Mouse (Mus musculus): ENCODE results near the gene Pigv. TPM values are rescaled to one million over a fixed set of nuclear protein-coding genes. Genes with fewer than 3 reads are reported as not detected.

The Pigv gene
- polyA plus RNA-seq, 1 experiment from 2014 or later: 16.6 TPM

DNA sequence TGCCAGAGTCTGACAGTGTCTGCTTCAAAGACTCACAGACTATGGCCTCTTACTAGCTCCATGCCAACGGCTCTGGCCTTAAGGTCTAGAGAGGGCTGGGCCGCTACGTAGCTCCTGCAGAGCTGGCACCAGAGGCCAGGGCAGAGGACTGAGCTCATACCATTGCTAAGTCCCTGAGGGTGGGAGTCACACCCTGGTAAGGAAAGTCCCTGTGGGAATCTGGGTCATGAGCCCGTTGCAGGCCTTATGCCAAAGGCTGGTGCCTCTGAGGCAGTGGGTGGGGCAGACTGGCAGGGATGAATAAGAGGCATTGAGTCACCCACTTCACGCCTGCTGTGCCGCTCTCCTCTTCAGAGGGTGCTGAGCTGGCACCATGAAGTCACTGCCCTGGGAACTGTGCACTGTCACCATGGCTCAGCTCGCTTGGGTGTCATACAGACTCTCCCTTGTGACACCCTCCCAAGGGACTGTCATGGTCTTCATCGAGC lies 58.1 kb downstream of the Pigv start:
- Histone ChIP-seq H3K36me3 (ENCODE audit: control insufficient read depth, insufficient read depth, low read length) (peaks cover 15% of the 10 kb centered on the region; the same call in 1 of the 2 replicates), H3K27me3 (replicated peaks; ENCODE audit: control insufficient read depth, insufficient read depth, low read length) (no peaks in the 10 kb centered on the region), H3K4me2 (ENCODE audit: low read depth, low read length) (no peak overlapping the region), H3K4me1 (ENCODE audit: control insufficient read depth, insufficient read depth, low read length) (no peaks in the 10 kb centered on the region), H3K9ac (ENCODE audit: low read depth, low read length) (no peak overlapping the region), H3K27ac (ENCODE audit: low read length) (no peak overlapping the region), H3K9me3 (ENCODE audit: control insufficient read depth, low read length) (0 out of 2 replicates have a peak, but pooled peaks cover 3% of the 10 kb centered on the region), H3K4me3 (ENCODE audit: low read length) (no peak overlapping the region)
- 84% methylated on average over 8 of the region's 8 CpGs for WGBS
- ATAC-seq: no peak

DNA sequence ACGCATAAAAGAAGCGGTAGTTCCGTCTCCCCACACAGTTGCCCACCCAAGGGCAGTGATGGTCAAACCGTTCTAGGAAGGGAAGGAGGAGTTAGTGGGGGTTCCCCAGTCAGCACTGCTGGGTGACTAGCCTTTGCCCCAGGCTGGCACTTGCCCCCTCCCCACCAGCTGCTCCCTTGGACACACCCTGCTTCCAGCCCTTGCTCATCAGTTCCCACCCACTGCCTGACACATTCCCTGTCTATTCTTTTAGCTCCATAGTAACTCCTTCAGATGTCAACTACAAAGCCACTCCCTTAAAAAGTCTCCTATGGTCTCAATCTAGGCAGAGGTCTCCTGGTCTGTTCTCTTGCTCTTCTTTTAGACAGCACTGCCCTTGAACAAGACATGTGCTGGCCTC lies 58.6 kb downstream of the Pigv start:
- Histone ChIP-seq H3K4me1 (ENCODE audit: control insufficient read depth, insufficient read depth, low read length) (no peaks in the 10 kb centered on the region), H3K27ac (ENCODE audit: low read length) (no peak overlapping the region), H3K4me3 (ENCODE audit: low read length) (no peak overlapping the region), H3K27me3 (replicated peaks; ENCODE audit: control insufficient read depth, insufficient read depth, low read length) (no peaks in the 10 kb centered on the region), H3K36me3 (ENCODE audit: control insufficient read depth, insufficient read depth, low read length) (peaks cover 15% of the 10 kb centered on the region; the same call in 1 of the 2 replicates), H3K9me3 (ENCODE audit: control insufficient read depth, low read length) (0 out of 2 replicates have a peak, but pooled peaks cover 3% of the 10 kb centered on the region), H3K9ac (ENCODE audit: low read depth, low read length) (no peak overlapping the region), H3K4me2 (ENCODE audit: low read depth, low read length) (no peak overlapping the region)
- 84% methylated on average over 4 of the region's 4 CpGs for WGBS
- ATAC-seq: no peak

DNA sequence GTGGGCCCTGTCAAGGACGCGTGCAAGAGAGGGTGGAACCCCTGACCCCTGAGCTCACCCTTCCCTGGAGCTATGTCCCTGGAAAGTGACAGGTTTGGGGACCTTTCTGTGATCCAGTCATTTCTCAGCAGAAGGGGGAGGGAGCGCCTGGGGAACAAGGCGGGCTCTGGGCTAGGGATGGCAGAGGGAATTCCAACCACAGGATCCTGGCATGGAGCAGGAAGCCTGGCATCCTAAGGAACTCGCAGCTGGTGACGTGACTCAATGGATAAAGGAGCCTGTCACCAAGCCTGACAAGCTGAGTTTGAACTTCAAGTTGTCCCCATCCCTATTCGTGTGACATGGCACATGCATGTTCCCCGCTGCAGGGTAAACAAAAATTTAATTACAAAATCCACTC lies 59.4 kb downstream of the Pigv start:
- Histone ChIP-seq H3K9me3 (ENCODE audit: control insufficient read depth, low read length) (0 out of 2 replicates have a peak, but pooled peaks cover 3% of the 10 kb centered on the region), H3K9ac (ENCODE audit: low read depth, low read length) (no peak overlapping the region), H3K27ac (ENCODE audit: low read length) (no peak overlapping the region), H3K4me1 (ENCODE audit: control insufficient read depth, insufficient read depth, low read length) (no peaks in the 10 kb centered on the region), H3K4me3 (ENCODE audit: low read length) (no peak overlapping the region), H3K27me3 (replicated peaks; ENCODE audit: control insufficient read depth, insufficient read depth, low read length) (no peaks in the 10 kb centered on the region), H3K4me2 (ENCODE audit: low read depth, low read length) (no peak overlapping the region), H3K36me3 (ENCODE audit: control insufficient read depth, insufficient read depth, low read length) (peaks cover 15% of the 10 kb centered on the region)
- ATAC-seq: no peak
- 94% methylated on average over 8 of the region's 8 CpGs for WGBS

DNA sequence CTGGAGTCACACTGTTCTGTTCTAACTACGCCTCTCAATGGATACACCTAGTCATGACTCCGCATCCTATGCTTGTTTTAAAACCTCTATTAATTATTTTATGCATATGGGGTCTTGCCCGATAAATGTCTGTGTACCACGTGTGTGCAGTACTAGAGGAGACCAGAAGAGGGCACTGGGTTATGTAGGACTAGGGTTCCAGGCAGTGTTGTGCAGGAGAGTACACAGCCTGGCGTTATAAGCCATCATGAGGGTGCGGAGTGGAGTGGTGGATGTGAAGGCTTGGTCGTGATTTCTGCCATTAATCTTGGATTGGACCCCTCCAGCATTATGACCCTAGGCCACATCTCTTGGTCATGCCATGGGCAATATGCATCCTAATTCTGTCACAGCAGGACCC lies 60.0 kb downstream of the Pigv start:
- 95% methylated on average over 7 of the region's 7 CpGs for WGBS
- H3K4me3 ChIP-seq (ENCODE audit: low read length): no peak overlapping the region
- 0 out of 2 replicates have a peak, but pooled peaks cover 3% of the 10 kb centered on the region for H3K9me3 ChIP-seq (ENCODE audit: control insufficient read depth, low read length)
- no peak overlapping the region for H3K9ac ChIP-seq (ENCODE audit: low read depth, low read length)
- no peak overlapping the region for H3K27ac ChIP-seq (ENCODE audit: low read length)
- H3K4me2 ChIP-seq (ENCODE audit: low read depth, low read length): no peak overlapping the region
- no peaks in the 10 kb centered on the region for H3K27me3 ChIP-seq (replicated peaks; ENCODE audit: control insufficient read depth, insufficient read depth, low read length)
- H3K36me3 ChIP-seq (ENCODE audit: control insufficient read depth, insufficient read depth, low read length): peaks cover 15% of the 10 kb centered on the region
- no peak for ATAC-seq
- peaks cover 2% of the 10 kb centered on the region for H3K4me1 ChIP-seq (ENCODE audit: control insufficient read depth, insufficient read depth, low read length)

DNA sequence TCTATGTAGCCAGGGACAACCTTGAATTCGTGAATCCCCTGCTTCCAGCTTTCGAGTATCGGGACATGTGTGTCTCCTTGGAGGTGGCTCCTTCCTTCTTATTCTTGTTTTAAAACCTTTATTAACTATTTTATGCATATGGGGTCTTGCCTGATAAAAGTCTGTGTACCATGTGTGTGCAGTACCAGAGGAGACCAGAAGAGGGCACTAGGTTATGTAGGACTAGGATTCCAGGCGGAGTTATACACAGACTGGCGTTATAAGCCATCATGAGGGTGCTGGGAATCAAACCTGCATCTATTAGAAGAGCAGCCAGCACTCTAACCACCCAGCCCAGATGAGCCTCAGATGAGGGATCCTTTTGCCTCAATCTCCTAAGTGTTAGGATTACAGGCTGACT lies 60.6 kb downstream of the Pigv start:
- Histone ChIP-seq H3K27ac (ENCODE audit: low read length) (no peak overlapping the region), H3K9ac (ENCODE audit: low read depth, low read length) (no peak overlapping the region), H3K4me1 (ENCODE audit: control insufficient read depth, insufficient read depth, low read length) (peaks cover 8% of the 10 kb centered on the region), H3K4me3 (ENCODE audit: low read length) (no peak overlapping the region), H3K36me3 (ENCODE audit: control insufficient read depth, insufficient read depth, low read length) (peaks cover 15% of the 10 kb centered on the region), H3K27me3 (replicated peaks; ENCODE audit: control insufficient read depth, insufficient read depth, low read length) (no peaks in the 10 kb centered on the region), H3K9me3 (ENCODE audit: control insufficient read depth, low read length) (0 out of 2 replicates have a peak, but pooled peaks cover 3% of the 10 kb centered on the region), H3K4me2 (ENCODE audit: low read depth, low read length) (no peak overlapping the region)
- no peak for ATAC-seq
- WGBS: 96% methylated on average over 5 of the region's 5 CpGs

Small RNA genes lying within 50 kb of the gene (microRNA-seq; reads per million reads assigned to microRNA genes)
- gene Mir7227: not detected

Other genes with a start within 250 kb of the Pigv start
- 0.66 and 0.73 TPM in 2 replicates for gene Tent5b, start 192.5 kb downstream of the Pigv start, polyA plus RNA-seq (2015; fragmentation: Nextera tagmentation; extraction: Ambion mirVana)
- 0.70 and 0.81 TPM in 2 replicates for gene Trnp1, start 174.1 kb downstream of the Pigv start, polyA plus RNA-seq (2015; fragmentation: Nextera tagmentation; extraction: Ambion mirVana)
- 55.3 and 59.9 TPM in 2 replicates for gene Kdf1, start 153.7 kb downstream of the Pigv start, polyA plus RNA-seq (2015; fragmentation: Nextera tagmentation; extraction: Ambion mirVana)
- 214 and 228 TPM in 2 replicates for gene Nudc, start 126.7 kb downstream of the Pigv start, polyA plus RNA-seq (2015; fragmentation: Nextera tagmentation; extraction: Ambion mirVana)
- gene Nr0b2, start 119.3 kb downstream of the Pigv start, polyA plus RNA-seq (2015; fragmentation: Nextera tagmentation; extraction: Ambion mirVana): 9.2 and 10.3 TPM in 2 replicates
- 5.5 and 7.5 TPM in 2 replicates for gene Gpatch3, start 97.9 kb downstream of the Pigv start, polyA plus RNA-seq (2015; fragmentation: Nextera tagmentation; extraction: Ambion mirVana)
- 17.1 and 17.3 TPM in 2 replicates for gene Gpn2, start 88.3 kb downstream of the Pigv start, polyA plus RNA-seq (2015; fragmentation: Nextera tagmentation; extraction: Ambion mirVana)
- 50.1 and 59.9 TPM in 2 replicates for gene Sfn, start 70.5 kb downstream of the Pigv start, polyA plus RNA-seq (2015; fragmentation: Nextera tagmentation; extraction: Ambion mirVana)
- gene Zdhhc18, start 22.5 kb downstream of the Pigv start, polyA plus RNA-seq (2015; fragmentation: Nextera tagmentation; extraction: Ambion mirVana): 1.3 and 1.6 TPM in 2 replicates
- 17.8 and 18.5 TPM in 2 replicates for gene Arid1a, start 84.1 kb upstream of the Pigv start, polyA plus RNA-seq (2015; fragmentation: Nextera tagmentation; extraction: Ambion mirVana)
- 148 and 156 TPM in 2 replicates for gene Rps6ka1, start 215.2 kb upstream of the Pigv start, polyA plus RNA-seq (2015; fragmentation: Nextera tagmentation; extraction: Ambion mirVana)

Measured in intestine, embryonic 16.5 days (tissue).